Mouse (Mus musculus): Measurements from ENCODE around the gene Tln1.

GRCm38 (mm10) chr4:43564231-43564630 is 1.7 kb upstream of the Tln1 start:
- TF ChIP-seq NRF1 (IDR thresholded peaks at IDR 0.05; ENCODE audit: low read depth, low read length): no peak
- TF ChIP-seq KAT2A (IDR thresholded peaks at IDR 0.05; ENCODE audit: insufficient replicate concordance, low read length): no peak
- no peak for TF ChIP-seq POLR2A (IDR thresholded peaks at IDR 0.05; ENCODE audit: low read depth, low read length)
- no peak for TF ChIP-seq CTCF (conservative IDR thresholded peaks at IDR 0.05 in 1 of 2, IDR thresholded peaks at IDR 0.05 in 1 of 2; ENCODE audit: low read depth in 2 of 2, low read length in 2 of 2)
- no peak for TF ChIP-seq USF1 (IDR thresholded peaks at IDR 0.05; ENCODE audit: low read depth, low read length)
- TF ChIP-seq HCFC1 (IDR thresholded peaks at IDR 0.05; ENCODE audit: low read depth, low read length): no peak
- TF ChIP-seq MEF2A (IDR thresholded peaks at IDR 0.05; ENCODE audit: borderline replicate concordance, low read depth, low read length): no peak
- TF ChIP-seq TCF12 (IDR thresholded peaks at IDR 0.05; ENCODE audit: low read depth, low read length): no peak
- no peak for TF ChIP-seq EP300 (IDR thresholded peaks at IDR 0.05; ENCODE audit: low read length)
- no peak for TF ChIP-seq CHD2 (IDR thresholded peaks at IDR 0.05; ENCODE audit: low read length)
- TF ChIP-seq MYC (IDR thresholded peaks at IDR 0.05; ENCODE audit: low read depth, low read length): no peak
